Mouse (Mus musculus) B cell, adult 2 months (primary cell): ENCODE measurements around the gene Vps53.
"Not testable (repeated sequence)": the region's sequence is repeated elsewhere in the genome, so short reads cannot be mapped to it uniquely, and the experiment has no call there.

Experiments
- DNase-seq, 2 experiments: peaks; one replicate each; pipeline ENCODE4 v3.0.0; 2022

The Vps53 gene

DNA sequence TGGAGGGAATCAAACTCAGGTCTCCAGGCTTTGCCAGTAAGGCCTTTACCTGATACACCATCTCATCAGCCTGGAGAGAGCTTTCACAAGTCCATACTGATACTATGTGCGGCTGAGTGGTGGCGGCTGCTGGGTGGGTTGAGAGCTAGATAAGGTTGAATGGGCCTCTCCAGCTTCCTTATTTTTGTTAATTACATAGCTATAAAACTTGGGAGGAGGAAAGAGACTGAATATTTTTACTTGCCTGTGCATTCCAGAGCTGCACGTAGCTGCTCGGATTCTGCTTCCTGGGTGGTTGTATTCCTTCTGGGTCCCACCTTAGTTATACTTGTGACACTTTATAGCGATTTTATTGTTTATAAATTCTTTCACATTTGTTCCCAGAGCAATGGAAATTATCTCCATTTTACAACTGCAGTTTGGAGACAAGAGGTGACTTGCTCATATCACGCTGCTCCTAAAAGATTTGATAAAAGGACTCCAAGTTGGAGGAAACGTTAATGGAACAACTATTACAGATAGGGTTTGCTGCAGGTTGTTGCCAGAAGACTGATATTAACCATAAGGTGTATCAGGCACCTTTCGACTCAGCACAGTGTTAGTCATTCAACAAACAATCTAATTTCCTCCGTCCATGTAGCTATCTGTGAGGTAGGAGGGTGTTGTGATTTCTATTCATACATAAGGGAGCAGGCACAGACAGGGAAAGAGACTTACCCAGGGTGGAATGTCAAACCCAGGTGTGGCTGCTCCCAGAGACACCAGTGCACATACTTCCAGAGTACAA, 168.4 kb downstream of the Vps53 start:
- no peak for DNase-seq

DNA sequence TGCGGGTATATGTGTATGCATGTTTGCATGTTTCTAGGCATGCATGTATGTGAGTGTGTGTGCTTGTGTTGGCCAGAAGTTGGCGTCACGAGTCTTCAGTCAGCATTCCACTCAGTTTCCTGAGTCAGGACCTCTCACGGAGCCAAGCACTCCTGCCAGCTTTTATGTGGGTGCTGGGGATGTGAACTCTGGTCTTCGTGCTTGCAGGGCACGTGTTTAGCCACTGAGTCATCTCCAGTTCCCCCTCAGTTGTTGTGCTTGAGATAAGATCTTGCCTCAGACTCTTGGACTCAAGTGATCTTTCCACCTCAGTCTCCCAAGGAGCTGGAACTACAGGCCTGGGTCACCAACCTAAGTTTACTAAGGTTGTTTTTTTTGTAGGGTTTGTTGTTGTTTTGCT, 170.3 kb downstream of the Vps53 start:
- no peak for DNase-seq

DNA sequence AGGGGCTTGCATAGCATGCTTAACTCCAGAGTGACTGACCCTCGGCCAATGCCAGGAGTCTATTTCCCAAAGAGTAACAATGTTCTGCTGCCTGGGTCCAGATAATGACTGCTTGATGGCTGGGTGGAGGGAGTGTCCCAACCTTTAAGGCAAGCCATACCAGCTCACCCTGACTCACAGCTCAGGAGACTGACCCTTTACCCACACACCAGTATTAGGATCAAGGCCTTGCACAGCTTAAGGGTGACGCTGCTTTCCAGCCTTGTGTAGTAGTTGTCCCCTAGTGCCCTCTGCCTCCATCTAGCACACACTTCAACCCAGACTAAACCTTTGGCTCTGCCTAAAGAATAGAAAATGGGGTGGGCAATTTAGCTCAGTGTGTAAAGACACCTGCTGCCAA, 171.3 kb downstream of the Vps53 start:
- no peak for DNase-seq

DNA sequence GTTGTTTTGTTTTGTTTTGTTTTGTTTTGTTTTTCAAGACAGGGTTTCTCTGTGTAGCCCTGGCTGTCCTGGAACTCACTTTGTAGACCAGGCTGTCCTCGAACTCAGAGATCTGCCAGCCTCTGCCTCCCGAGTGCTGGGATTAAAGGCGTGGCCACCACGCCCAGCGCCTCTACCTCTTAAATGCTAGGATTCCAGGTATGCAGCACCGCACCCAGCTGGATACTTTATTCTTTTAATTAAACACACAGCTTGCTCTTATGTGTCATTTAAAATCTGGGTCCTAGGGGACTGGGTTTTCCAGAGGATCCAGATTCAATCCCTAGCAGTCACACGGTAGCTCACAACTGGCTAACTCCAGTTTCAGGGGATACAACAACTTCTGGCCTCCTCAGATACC, 175.2 kb downstream of the Vps53 start:
- DNase-seq, result not testable (repeated sequence)

DNA sequence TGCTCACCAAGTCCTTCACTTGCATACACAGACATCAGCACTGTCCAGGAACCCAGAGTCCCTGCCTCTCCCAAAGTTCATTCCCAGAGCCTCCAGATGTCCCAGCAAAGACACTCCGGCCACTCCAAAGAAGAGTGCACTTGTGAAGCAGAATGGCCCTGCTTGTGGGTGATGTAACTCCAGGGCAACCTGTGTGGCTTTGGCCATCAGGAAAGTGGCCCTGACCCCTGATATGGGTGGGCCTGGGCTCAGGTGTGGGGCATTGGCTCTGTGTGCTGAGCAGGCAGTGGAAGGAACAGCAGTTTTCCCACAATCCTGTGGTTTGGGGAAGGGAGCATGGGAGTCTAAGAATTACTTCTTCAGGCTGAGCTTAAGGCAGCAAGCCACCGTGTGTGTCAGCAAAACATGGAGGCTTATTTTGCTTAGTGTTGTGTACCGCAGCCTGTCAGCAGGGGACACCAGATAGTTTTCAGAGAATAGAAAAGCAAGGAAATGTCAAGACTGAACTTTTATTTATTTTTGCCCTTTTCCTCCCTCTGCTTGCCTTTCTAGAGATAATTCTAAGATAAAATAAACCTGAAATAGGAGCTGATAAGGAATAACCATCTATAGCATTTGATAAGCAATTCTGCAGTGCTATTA, 178.1 kb downstream of the Vps53 start:
- no peak for DNase-seq

DNA sequence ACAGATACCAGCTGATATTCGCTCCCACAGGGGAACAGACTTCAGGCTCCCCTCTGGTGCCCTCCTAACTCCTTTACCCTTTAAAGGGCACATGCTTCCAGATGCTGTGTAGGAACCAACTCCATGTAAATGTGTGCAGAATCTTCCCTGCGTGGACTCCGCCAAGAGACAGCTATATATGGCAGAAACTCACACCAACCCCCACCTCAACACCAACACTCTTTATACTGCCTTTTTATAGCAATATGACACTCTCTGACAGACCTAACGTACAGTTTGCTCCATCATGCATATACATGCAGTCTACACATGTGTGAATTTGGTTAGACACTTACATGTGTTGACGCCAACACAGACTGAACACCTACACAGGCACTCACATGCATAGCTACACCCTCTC, 178.7 kb downstream of the Vps53 start:
- DNase-seq, result no peak

DNA sequence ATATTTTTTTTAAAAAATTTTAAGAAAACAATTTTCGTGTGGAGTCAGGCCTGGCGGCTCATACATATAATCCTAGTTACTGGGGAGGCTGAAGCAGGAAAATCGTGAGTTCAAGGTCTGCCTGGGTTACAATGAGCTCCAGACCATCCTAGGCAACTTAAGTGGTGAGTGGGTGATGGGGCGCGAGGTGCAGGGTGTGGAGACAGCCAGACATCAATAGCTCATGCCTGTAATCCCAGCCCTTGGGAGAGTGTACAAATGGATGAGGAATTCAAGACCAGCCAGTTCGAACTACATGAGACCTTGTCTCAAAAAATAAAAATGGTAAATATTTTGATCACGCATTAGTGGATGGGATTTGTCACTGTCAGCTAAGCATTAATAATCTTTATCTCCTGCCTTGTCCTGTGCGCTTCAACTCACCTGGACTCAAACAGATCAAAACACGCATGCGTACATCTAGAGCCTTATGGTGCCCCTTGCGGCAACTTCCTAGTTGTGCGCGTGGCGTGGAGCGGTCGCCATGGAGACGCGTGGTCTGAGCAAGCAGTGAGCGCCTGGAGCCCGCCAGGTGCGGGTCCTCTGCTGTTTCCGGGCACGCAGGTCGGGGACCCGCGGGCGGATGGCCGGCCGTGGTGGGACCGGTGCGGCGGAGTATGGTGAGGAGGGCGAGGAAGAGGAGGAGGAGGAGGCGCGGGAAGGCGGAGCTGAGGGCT, 179.8 kb downstream of the Vps53 start, which contains the start of gene 1700016K19Rik:
Gene 1700016K19Rik, plus strand, starts transcription at position 473 of the 716 bp plus-strand sequence.
- DNase-seq, result peak; percentile 93 to 94
